Mouse (Mus musculus) myocyte (in vitro differentiated cells): ENCODE measurements around the gene Plekhg2. TPM values are rescaled to one million over a fixed set of nuclear protein-coding genes. Genes with fewer than 3 reads are reported as not detected.

ENCODE experiments used
- H3K27me3 ChIP-seq: one replicate; pipeline ENCODE4 v1.6.1; 2011; ENCODE audit not compliant: control insufficient read depth, insufficient read depth, insufficient read length
- H3K36me3 ChIP-seq: one replicate; pipeline ENCODE4 v1.6.1; 2011; ENCODE audit not compliant: control insufficient read depth, insufficient read depth
- H3K4me2 ChIP-seq: one replicate; pipeline ENCODE4 v1.6.1; 2011; ENCODE audit warnings: low read depth, control low read depth
- H3K4me3 ChIP-seq: one replicate; pipeline ENCODE4 v1.5.1; 2011; ENCODE audit warnings: mild to moderate bottlenecking, control low read depth, moderate library complexity
- H3K79me2 ChIP-seq: one replicate; pipeline ENCODE4 v1.6.1; 2011; ENCODE audit not compliant: control insufficient read depth, insufficient read depth
- H3ac ChIP-seq: one replicate; pipeline ENCODE4 v1.6.1; 2011; ENCODE audit not compliant: control insufficient read depth, insufficient read length
- CEBPB ChIP-seq: IDR thresholded peaks from 2 replicates; pipeline ENCODE4 v1.6.1; 2011; ENCODE audit warnings: mild to moderate bottlenecking, moderate library complexity; ENCODE audit not compliant: poor library complexity, insufficient read depth, severe bottlenecking
- E2F4 ChIP-seq: IDR thresholded peaks from one replicate; pipeline ENCODE4 v1.6.1; 2011; ENCODE audit warnings: mild to moderate bottlenecking, control low read depth, moderate library complexity; ENCODE audit not compliant: insufficient read depth
- MAX ChIP-seq: IDR thresholded peaks from one replicate; pipeline ENCODE4 v1.6.1; 2011; ENCODE audit warnings: low read depth, mild to moderate bottlenecking, control low read depth
- MYOD1 ChIP-seq, 3 experiments: IDR thresholded peaks; one replicate each; pipeline ENCODE4 v1.6.1; 2011; ENCODE audit warnings: control low read depth in 2 of 3, low read depth in 2 of 3, mild to moderate bottlenecking in 2 of 3, moderate library complexity in 1 of 3; ENCODE audit not compliant: insufficient read length in 2 of 3, control insufficient read depth in 1 of 3
- MYOG ChIP-seq, 3 experiments: IDR thresholded peaks; one replicate each; pipeline ENCODE4 v1.6.1; 2011; ENCODE audit warnings: control low read depth in 2 of 3, low read depth in 2 of 3, mild to moderate bottlenecking in 2 of 3; ENCODE audit not compliant: insufficient read length in 2 of 3, control insufficient read depth in 1 of 3, insufficient read depth in 1 of 3
- POLR2A ChIP-seq: IDR thresholded peaks from one replicate; pipeline ENCODE4 v1.6.1; 2011; ENCODE audit warnings: low read depth, mild to moderate bottlenecking, control low read depth, moderate library complexity; ENCODE audit not compliant: insufficient read length
- POLR2AphosphoS2 ChIP-seq: IDR thresholded peaks from one replicate; pipeline ENCODE4 v1.6.1; 2011; ENCODE audit warnings: low read depth, control low read depth; ENCODE audit not compliant: insufficient read length
- REST ChIP-seq: IDR thresholded peaks from one replicate; pipeline ENCODE4 v1.6.1; 2011; ENCODE audit warnings: mild to moderate bottlenecking, control low read depth, moderate library complexity; ENCODE audit not compliant: insufficient read depth, insufficient read length
- SRF ChIP-seq: IDR thresholded peaks from one replicate; pipeline ENCODE4 v1.6.1; 2011; ENCODE audit warnings: low read depth; ENCODE audit not compliant: control insufficient read depth, insufficient read length
- TCF12 ChIP-seq: IDR thresholded peaks from one replicate; pipeline ENCODE4 v1.6.1; 2011; ENCODE audit warnings: mild to moderate bottlenecking, control low read depth; ENCODE audit not compliant: poor library complexity, insufficient read depth, severe bottlenecking
- TCF3 ChIP-seq: IDR thresholded peaks from one replicate; pipeline ENCODE4 v1.6.1; 2011; ENCODE audit warnings: low read depth, control low read depth; ENCODE audit not compliant: insufficient read length
- USF1 ChIP-seq: IDR thresholded peaks from one replicate; pipeline ENCODE4 v1.6.1; 2011; ENCODE audit warnings: low read depth, mild to moderate bottlenecking, control low read depth, moderate library complexity
- polyA plus RNA-seq: library from polyadenylated mRNA; unstranded; fragments of >200 nt; fragmentation: generic; extraction: Trizol; gene quantifications from one replicate; pipeline ENCODE4 v1.2.1, GENCODE M21; 2012; ENCODE audit warnings: missing spikeins

Gene Plekhg2
- 15.8 TPM for polyA plus RNA-seq

DNA sequence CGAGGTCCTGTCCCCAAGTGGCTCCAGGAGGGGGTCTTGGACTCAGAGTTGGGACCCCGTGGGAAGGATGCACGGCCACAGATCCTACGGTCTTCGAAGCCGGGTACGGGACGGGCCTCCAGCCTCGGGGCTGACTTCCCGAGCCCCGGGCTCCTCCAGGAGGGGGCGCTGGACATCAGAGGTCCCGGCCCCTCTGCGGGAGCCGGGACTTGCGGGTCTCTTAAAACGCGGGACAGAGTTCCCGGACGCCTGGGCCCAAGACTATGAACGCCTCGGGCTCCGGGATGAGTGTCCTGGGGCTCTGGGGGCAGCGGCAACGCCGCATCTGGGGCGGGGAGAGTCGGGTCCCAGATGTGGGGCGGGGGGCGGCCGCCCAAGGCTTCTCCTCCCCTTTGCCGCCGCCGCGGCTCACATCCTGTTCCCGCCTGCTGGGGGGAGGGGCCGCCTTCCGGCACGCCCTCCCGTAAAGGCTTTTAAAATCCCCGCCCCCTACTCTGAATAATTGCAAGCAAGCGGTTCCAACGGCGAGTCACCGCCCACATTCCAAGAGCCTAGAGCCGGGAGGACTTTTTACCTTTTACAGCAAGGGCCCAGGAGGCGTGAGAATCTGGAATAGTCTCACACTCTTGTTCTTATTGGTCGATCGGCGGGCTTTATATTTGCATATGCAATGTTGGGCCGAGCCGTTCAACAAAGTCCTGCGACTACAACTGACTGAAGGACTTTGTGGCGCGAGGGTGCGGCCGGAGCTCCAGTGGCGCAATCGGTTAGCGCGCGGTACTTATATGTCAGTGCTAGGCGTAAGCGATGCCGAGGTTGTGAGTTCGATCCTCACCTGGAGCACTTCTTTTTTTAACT is at the start of gene Plekhg2:
Plekhg2 (minus strand) TSS at position 349 of the 858 bp plus-strand sequence.
- Histone ChIP-seq H3K79me2 (peaks cover 36% of the 10 kb centered on the region), H3K36me3 (no peaks in the 10 kb centered on the region), H3K4me3 (peak within 1 kb of the TSS; percentile 86), H3K4me2 (peak within 1 kb of the TSS; percentile 78), H3K27me3 (no peaks in the 10 kb centered on the region), H3ac (peak within 1 kb of the TSS; percentile 58)
- TF ChIP-seq POLR2AphosphoS2 (no peak), POLR2A (peak; percentile 46), REST (no peak), USF1 (no peak), MAX (no peak), MYOD1 (IDR thresholded peaks at IDR 0.05; ENCODE audit: control insufficient read depth in 1 of 3, insufficient read length in 2 of 3, low read depth in 2 of 3) (no peak), TCF3 (no peak), MYOG (IDR thresholded peaks at IDR 0.05; ENCODE audit: control insufficient read depth in 1 of 3, insufficient read depth in 1 of 3, insufficient read length in 2 of 3, low read depth in 2 of 3) (no peak), TCF12 (no peak), E2F4 (peak; percentile 69), CEBPB (peak; percentile 51; the same call in 1 of the 2 replicates), SRF (peak; percentile 93)

DNA sequence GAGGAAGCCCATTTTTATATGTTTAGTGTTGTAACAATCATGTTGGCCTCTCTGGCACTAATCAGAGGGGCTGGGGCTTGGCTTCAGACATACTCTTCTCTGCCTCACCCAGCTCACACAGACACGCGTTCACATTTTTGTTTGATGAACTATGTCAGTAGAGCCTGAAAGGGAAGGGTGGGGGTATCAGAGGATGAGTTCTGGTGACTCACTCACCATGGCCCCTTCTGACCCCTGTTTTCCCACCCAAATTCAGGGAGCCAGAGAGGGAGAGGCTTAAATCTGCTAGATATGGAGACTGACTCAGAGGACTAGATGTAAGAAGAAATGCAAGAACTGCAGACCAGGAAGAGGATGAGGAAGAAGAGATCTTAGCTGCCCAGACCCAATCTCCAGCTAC is 47.0 kb upstream of the Plekhg2 start:
- TF ChIP-seq E2F4: no peak
- no peak for TF ChIP-seq REST
- TF ChIP-seq MAX: no peak
- no peak for TF ChIP-seq POLR2A
- no peak for TF ChIP-seq TCF3
- TF ChIP-seq MYOG (IDR thresholded peaks at IDR 0.05; ENCODE audit: control insufficient read depth in 1 of 3, insufficient read depth in 1 of 3, insufficient read length in 2 of 3, low read depth in 2 of 3): no peak
- no peak for TF ChIP-seq CEBPB
- no peak for TF ChIP-seq USF1
- TF ChIP-seq SRF: no peak
- no peak for TF ChIP-seq TCF12
- no peak for TF ChIP-seq MYOD1 (IDR thresholded peaks at IDR 0.05; ENCODE audit: control insufficient read depth in 1 of 3, insufficient read length in 2 of 3, low read depth in 2 of 3)
- no peak for TF ChIP-seq POLR2AphosphoS2

DNA sequence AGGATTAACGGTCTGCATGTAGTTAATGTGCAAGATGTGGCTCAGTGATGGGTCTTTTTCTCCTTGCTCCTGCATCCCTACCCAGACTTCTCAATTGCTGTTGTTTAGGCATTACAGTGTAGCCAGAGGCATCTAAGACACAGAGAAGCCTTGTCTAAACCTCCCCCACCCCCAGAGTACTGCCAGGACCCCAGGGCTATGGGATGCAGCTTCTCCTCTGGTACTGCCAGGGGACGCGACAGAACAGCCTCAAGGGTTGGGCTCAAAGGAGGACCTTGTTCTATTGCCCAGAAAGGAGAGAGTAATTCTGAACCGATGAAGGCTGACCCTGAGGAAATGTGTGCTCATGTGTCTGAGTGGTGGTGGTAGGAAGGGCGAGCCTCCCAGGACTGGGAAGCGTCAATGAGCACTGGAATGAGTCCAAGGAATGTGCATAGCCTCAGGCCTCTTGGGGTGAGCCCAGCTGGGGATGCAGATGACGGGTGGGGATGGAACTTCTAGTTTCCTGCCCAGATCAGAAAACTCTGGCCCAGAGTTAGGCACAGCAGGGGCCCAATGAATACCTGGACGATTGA is 45.8 kb upstream of the Plekhg2 start:
- Histone ChIP-seq H3K4me3 (no peak overlapping the region), H3K36me3 (peaks cover 64% of the 10 kb centered on the region), H3K79me2 (peaks cover 6% of the 10 kb centered on the region), H3ac (no peak overlapping the region), H3K27me3 (no peaks in the 10 kb centered on the region), H3K4me2 (no peak overlapping the region)
- TF ChIP-seq POLR2A (no peak), POLR2AphosphoS2 (no peak), MYOG (IDR thresholded peaks at IDR 0.05; ENCODE audit: control insufficient read depth in 1 of 3, insufficient read depth in 1 of 3, insufficient read length in 2 of 3, low read depth in 2 of 3) (no peak), SRF (no peak), USF1 (no peak), MYOD1 (IDR thresholded peaks at IDR 0.05; ENCODE audit: control insufficient read depth in 1 of 3, insufficient read length in 2 of 3, low read depth in 2 of 3) (no peak), CEBPB (no peak), MAX (no peak), REST (no peak), TCF3 (no peak), E2F4 (no peak), TCF12 (no peak)

More for the DNA sequence above, 47.0 kb upstream of the Plekhg2 start:
- H3K4me2 ChIP-seq: no peak overlapping the region
- H3K4me3 ChIP-seq: no peak overlapping the region
- no peaks in the 10 kb centered on the region for H3K27me3 ChIP-seq
- peaks cover 6% of the 10 kb centered on the region for H3K79me2 ChIP-seq
- H3K36me3 ChIP-seq: peaks cover 58% of the 10 kb centered on the region
- H3ac ChIP-seq: no peak overlapping the region

DNA sequence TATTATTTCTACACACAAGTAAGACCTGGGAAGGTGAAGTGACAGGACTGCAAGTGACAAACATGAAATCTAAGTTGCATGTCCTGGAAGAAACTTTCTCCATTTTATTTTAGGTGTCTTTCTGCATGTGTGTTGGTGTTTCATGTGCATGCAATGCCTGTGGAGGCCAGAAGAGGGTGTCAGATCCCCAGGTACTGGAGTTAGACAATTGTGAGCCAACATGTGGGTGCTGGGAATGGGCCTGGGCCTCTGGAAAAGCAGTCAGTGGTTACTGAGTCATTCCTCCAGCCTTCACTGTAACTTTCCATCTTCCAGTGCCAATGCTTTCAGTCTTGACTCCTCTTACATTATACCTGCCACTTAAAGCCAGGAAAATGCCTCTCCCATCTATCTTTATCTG is 45.0 kb upstream of the Plekhg2 start:
- H3K27me3 ChIP-seq: no peaks in the 10 kb centered on the region
- H3K79me2 ChIP-seq: peaks cover 6% of the 10 kb centered on the region
- peaks cover 60% of the 10 kb centered on the region for H3K36me3 ChIP-seq
- H3K4me3 ChIP-seq: no peak overlapping the region
- no peak overlapping the region for H3K4me2 ChIP-seq
- no peak overlapping the region for H3ac ChIP-seq
- TF ChIP-seq MAX: no peak
- no peak for TF ChIP-seq POLR2A
- TF ChIP-seq SRF: no peak
- TF ChIP-seq POLR2AphosphoS2: no peak
- TF ChIP-seq MYOD1 (IDR thresholded peaks at IDR 0.05; ENCODE audit: control insufficient read depth in 1 of 3, insufficient read length in 2 of 3, low read depth in 2 of 3): no peak
- TF ChIP-seq MYOG (IDR thresholded peaks at IDR 0.05; ENCODE audit: control insufficient read depth in 1 of 3, insufficient read depth in 1 of 3, insufficient read length in 2 of 3, low read depth in 2 of 3): no peak
